Mouse (Mus musculus) heart, postnatal 0 days (tissue): ENCODE data around the gene Nqo1. TPM values are rescaled to one million over a fixed set of nuclear protein-coding genes. Genes with fewer than 3 reads are reported as not detected.

ENCODE experiments used
- ATAC-seq: fragments of 200-750 bp; cut with Nextera tagmentation; 2 replicates; pipeline ENCODE4 v1.8.0; 2017; ENCODE audit warnings: low read depth, moderate number of reproducible peaks, moderate library complexity; ENCODE audit not compliant: insufficient read depth
- DNase-seq: peaks from one replicate; pipeline ENCODE4 v3.0.0-alpha.2; 2016; ENCODE audit warnings: low spot score
- H3K27ac ChIP-seq: fragments of 300-500 bp; sonication (generic); 2 replicates; pipeline ENCODE4 v1.5.1; 2014; ENCODE audit warnings: low read depth, mild to moderate bottlenecking
- H3K27me3 ChIP-seq: fragments of 300-500 bp; sonication (generic); 2 replicates; pipeline ENCODE4 v1.6.1; 2014; ENCODE audit warnings: low read length, mixed read lengths; ENCODE audit not compliant: control insufficient read depth, insufficient read depth
- H3K36me3 ChIP-seq: fragments of 300-500 bp; sonication (generic); replicated peaks from 2 replicates; pipeline ENCODE4 v1.6.1; 2014; ENCODE audit warnings: low read length, mixed read lengths; ENCODE audit not compliant: control insufficient read depth, insufficient read depth
- H3K4me1 ChIP-seq: fragments of 300-500 bp; sonication (generic); 2 replicates; pipeline ENCODE4 v1.6.1; 2014; ENCODE audit warnings: antibody characterized with exemption; ENCODE audit not compliant: control insufficient read depth, insufficient read depth
- H3K4me2 ChIP-seq: fragments of 300-500 bp; sonication (generic); 2 replicates; pipeline ENCODE4 v1.6.1; 2014; ENCODE audit warnings: low read depth, mild to moderate bottlenecking, low read length, moderate library complexity
- H3K4me3 ChIP-seq: fragments of 300-500 bp; sonication (generic); 2 replicates; pipeline ENCODE4 v1.5.1; 2014; ENCODE audit warnings: low read depth, low read length
- H3K9ac ChIP-seq: fragments of 300-500 bp; sonication (generic); replicated peaks from 2 replicates; pipeline ENCODE4 v1.6.1; 2014; ENCODE audit warnings: low read depth, low read length, mixed read lengths
- H3K9me3 ChIP-seq: fragments of 300-500 bp; sonication (generic); replicated peaks from 2 replicates; pipeline ENCODE4 v1.6.1; 2016; ENCODE audit warnings: low read length; ENCODE audit not compliant: control insufficient read depth
- CTCF ChIP-seq: IDR thresholded peaks from 2 replicates; pipeline ENCODE4 v1.5.1; 2016; ENCODE audit warnings: antibody characterized with exemption, control low read depth, low read depth
- EP300 ChIP-seq: IDR thresholded peaks from 2 replicates; pipeline ENCODE4 v1.6.1; 2016; ENCODE audit warnings: antibody characterized with exemption, low read depth
- WGBS: fragments of 180-500 bp; shearing (Covaris S2); extraction: QIAGEN DNeasy Blood & Tissue Kit; methylation state at CpG from one replicate; pipeline ENCODE4 v1.1.7; 2014; 5-methylcytosine and 5-hydroxymethylcytosine counted together
- polyA plus RNA-seq: library from polyadenylated mRNA; unstranded; fragments of >200 nt; fragmentation: Nextera tagmentation; extraction: Ambion mirVana; gene quantifications from 2 replicates; pipeline ENCODE4 v1.2.1, GENCODE M21; 2015
- total RNA-seq: library from RNA; depleted of rRNA; stranded (reverse); fragments of >200 nt; gene quantifications from 2 replicates; pipeline ENCODE4 v1.2.3, GENCODE M21; 2014; ENCODE audit warnings: low replicate concordance

Nqo1 gene
- total and polyA plus RNA-seq, 2 experiments from 2014 or later = 19.9 to 20.8 TPM

GRCm38 (mm10) chr8:107435962-107436831 lies 33.2 kb upstream of the Nqo1 start, which contains the start of gene Wwp2:
Wwp2 (plus strand) TSS chr8:107436365.
- WGBS = under 1% methylated on average over 63 of the region's 81 CpGs
- peak within 1 kb of the TSS; percentile 97 for H3K4me3 ChIP-seq
- H3K27me3 ChIP-seq = no peaks in the 10 kb centered on the region
- H3K4me1 ChIP-seq = peaks cover 6% of the 10 kb centered on the region; the same call in 1 of the 2 replicates
- peak; percentile 91 for ATAC-seq
- peak within 1 kb of the TSS; percentile 90 for H3K9ac ChIP-seq
- DNase-seq = peak; percentile 53
- peak within 1 kb of the TSS; percentile 93 for H3K27ac ChIP-seq
- no peaks in the 10 kb centered on the region for H3K9me3 ChIP-seq
- H3K4me2 ChIP-seq = peak within 1 kb of the TSS; percentile 80
- TF ChIP-seq CTCF (no peak), EP300 (no peak)
- no peaks in the 10 kb centered on the region for H3K36me3 ChIP-seq

- peak overlapping the region; percentile 97 for H3K4me3 ChIP-seq
- peak overlapping the region; percentile 90; the same call in 1 of the 2 replicates for H3K9ac ChIP-seq
- 30% methylated on average over 11 of the region's 11 CpGs for WGBS
- H3K4me1 ChIP-seq = peaks cover 6% of the 10 kb centered on the region; the same call in 1 of the 2 replicates
- no peak for TF ChIP-seq EP300
- TF ChIP-seq CTCF = no peak
- ATAC-seq (0 out of 2 replicates have a peak, but pooled peaks have one; percentile 1), DNase-seq (no peak)
- peak overlapping the region; percentile 80 for H3K4me2 ChIP-seq
- H3K9me3 ChIP-seq = no peaks in the 10 kb centered on the region
- no peak overlapping the region for H3K27ac ChIP-seq
- no peaks in the 10 kb centered on the region for H3K27me3 ChIP-seq
- H3K36me3 ChIP-seq = no peaks in the 10 kb centered on the region
Measured at GRCm38 (mm10) chr8:107435421-107435961, 32.5 kb upstream of the Nqo1 start.

GRCm38 (mm10) chr8:107430821-107431220 lies 27.8 kb upstream of the Nqo1 start:
- WGBS = 76% methylated on average over 8 of the region's 8 CpGs
- Histone ChIP-seq H3K4me2 (no peak overlapping the region), H3K4me1 (no peaks in the 10 kb centered on the region), H3K9me3 (no peaks in the 10 kb centered on the region), H3K27ac (no peak overlapping the region), H3K36me3 (no peaks in the 10 kb centered on the region), H3K4me3 (no peak overlapping the region), H3K9ac (no peak overlapping the region), H3K27me3 (no peaks in the 10 kb centered on the region)
- no peak for TF ChIP-seq EP300
- TF ChIP-seq CTCF = no peak
- DNase-seq (no peak), ATAC-seq (no peak)

- Histone ChIP-seq H3K4me2 (peak overlapping the region; percentile 87; the same call in 1 of the 2 replicates), H3K9ac (no peak overlapping the region), H3K27me3 (no peaks in the 10 kb centered on the region), H3K4me1 (peaks cover 9% of the 10 kb centered on the region; the same call in 1 of the 2 replicates), H3K4me3 (peak overlapping the region; percentile 62; the same call in 1 of the 2 replicates), H3K36me3 (peaks cover 27% of the 10 kb centered on the region), H3K27ac (no peak overlapping the region), H3K9me3 (no peaks in the 10 kb centered on the region)
- TF ChIP-seq CTCF (no peak), EP300 (no peak)
- DNase-seq (no peak), ATAC-seq (no peak)
- 45% methylated on average over 8 of the region's 8 CpGs for WGBS
Measured at GRCm38 (mm10) chr8:107425230-107425597, 22.2 kb upstream of the Nqo1 start.

- WGBS = under 1% methylated on average over 50 of the region's 50 CpGs
- no peak for TF ChIP-seq EP300
- TF ChIP-seq CTCF = peak; percentile 98
- DNase-seq (peak; percentile 97), ATAC-seq (peak; percentile 98)
- H3K4me3 ChIP-seq = peak within 1 kb of the TSS; percentile 62
- H3K4me1 ChIP-seq = peaks cover 9% of the 10 kb centered on the region; the same call in 1 of the 2 replicates
- H3K27ac ChIP-seq = peak within 1 kb of the TSS; percentile 65
- H3K4me2 ChIP-seq = peak within 1 kb of the TSS; percentile 87
- H3K36me3 ChIP-seq = peaks cover 32% of the 10 kb centered on the region
- no peaks in the 10 kb centered on the region for H3K9me3 ChIP-seq
- no peaks in the 10 kb centered on the region for H3K27me3 ChIP-seq
- H3K9ac ChIP-seq = peak within 1 kb of the TSS; percentile 80
Measured at GRCm38 (mm10) chr8:107424597-107425229, 21.7 kb upstream of the Nqo1 start, which contains the start of gene Nob1. Nob1 (minus strand) TSS chr8:107425051.
